Mouse (Mus musculus): ENCODE data around the gene Clps. TPM values are rescaled to one million over a fixed set of nuclear protein-coding genes. Genes with fewer than 3 reads are reported as not detected.

Clps gene
- total and polyA plus RNA-seq, 3 experiments = not detected

DNA sequence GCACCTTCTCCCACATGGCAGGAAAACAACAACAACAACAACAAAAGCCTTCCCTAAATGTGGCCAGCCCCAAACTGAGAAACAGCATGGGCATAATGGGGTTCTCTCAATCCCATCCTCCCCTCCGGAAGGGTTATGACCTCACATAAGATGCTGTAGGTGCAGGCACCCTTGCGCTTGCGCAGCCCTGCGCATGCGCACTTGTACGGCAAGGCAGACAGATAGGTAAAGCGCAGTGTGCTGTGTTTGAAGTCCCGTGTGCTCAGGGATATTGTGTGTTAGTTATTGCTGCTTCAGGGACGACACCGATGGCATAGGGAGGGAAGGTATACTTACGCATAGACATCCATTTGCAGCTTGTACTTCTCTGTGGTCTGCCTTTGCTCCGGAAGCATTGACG, 27.2 kb downstream of the Clps start (continued):
- no peak for TF ChIP-seq ZMIZ1 (IDR thresholded peaks at IDR 0.05; ENCODE audit: low read depth, low read length)
- TF ChIP-seq MXI1 (IDR thresholded peaks at IDR 0.05; ENCODE audit: low read depth, low read length) = no peak

DNA sequence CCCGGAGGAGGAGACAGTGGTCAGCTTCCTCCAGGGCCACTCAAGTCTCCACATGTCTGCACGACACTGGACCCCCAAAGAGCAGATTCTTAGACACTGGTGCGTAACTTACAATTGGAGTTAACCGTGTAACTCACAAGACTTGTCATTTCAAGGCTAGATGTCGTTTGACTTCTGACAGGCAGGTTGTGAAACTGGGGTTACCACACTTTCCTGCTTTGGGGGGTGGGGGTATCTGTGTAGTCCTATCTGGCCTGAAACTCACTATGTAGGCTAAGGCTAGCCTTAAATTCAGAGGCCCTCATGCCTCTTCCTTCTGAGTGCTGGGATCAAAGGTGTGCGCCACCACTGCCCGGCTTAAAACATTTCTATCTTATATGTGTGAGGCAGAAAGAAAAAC, 28.0 kb downstream of the Clps start:
- H3K27ac ChIP-seq (ENCODE audit: control insufficient read depth, low read depth, low read length) = no peak overlapping the region

DNA sequence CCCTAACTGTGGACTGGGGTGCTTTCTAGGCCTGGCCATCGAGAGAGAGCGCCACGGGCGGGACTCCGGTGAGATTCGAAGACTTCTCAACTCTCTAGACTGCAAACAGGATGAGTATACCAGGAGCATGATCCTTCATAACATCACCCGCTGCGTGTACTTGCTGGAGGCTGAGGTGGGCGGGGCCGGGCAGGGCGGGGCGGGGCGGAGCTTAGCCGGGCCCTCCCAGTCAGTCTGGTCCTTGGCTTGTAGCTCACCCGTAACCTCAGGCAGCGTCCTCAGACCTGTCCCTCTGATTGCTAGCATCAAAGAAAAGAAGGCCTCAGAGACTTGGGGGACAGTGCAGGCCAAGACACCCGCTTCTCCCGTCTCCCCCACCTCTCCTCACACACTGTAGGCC, 28.6 kb downstream of the Clps start:
- Histone ChIP-seq H3K79me2 (ENCODE audit: control insufficient read depth, insufficient read depth, low read length, poor library complexity) (no peaks in the 10 kb centered on the region), H3K27me3 (ENCODE audit: control insufficient read depth in 1 of 2, insufficient read depth in 2 of 2, low read length in 2 of 2) (no peaks in the 10 kb centered on the region), H3K27ac (ENCODE audit: control insufficient read depth, low read depth, low read length) (no peak overlapping the region), H3K9me3 (replicated peaks; ENCODE audit: insufficient read depth, low read length) (no peaks in the 10 kb centered on the region), H3K9ac (ENCODE audit: control insufficient read depth, low read depth, low read length, poor library complexity, severe bottlenecking) (no peak overlapping the region), H3K36me3 (ENCODE audit: control insufficient read depth in 1 of 2, insufficient read depth in 2 of 2, low read length in 2 of 2) (peaks cover 0 to 8% of the 10 kb centered on the region in 2 experiments; a peak in 2 of 4 replicates), H3K4me3 (ENCODE audit: control insufficient read depth in 1 of 2, insufficient read depth in 1 of 2, low read depth in 2 of 2, low read length in 2 of 2) (no peak overlapping the region), H3K4me1 (ENCODE audit: control insufficient read depth in 1 of 2, insufficient read depth in 2 of 2, low read length in 2 of 2) (peaks cover 2 to 9% of the 10 kb centered on the region in 2 experiments; a peak in 3 of 4 replicates)
- TF ChIP-seq ELF1 (IDR thresholded peaks at IDR 0.05; ENCODE audit: low read depth, low read length) (no peak), POLR2AphosphoS2 (IDR thresholded peaks at IDR 0.05; ENCODE audit: low read length) (no peak), MAFK (IDR thresholded peaks at IDR 0.05; ENCODE audit: borderline replicate concordance, low read depth, low read length) (no peak), MEF2A (IDR thresholded peaks at IDR 0.05; ENCODE audit: extremely low read depth, insufficient replicate concordance, low read depth, low read length, poor library complexity, severe bottlenecking) (no peak), TAL1 (IDR thresholded peaks at IDR 0.05; ENCODE audit: low read length) (no peak), MYB (IDR thresholded peaks at IDR 0.05; ENCODE audit: low read depth, low read length) (no peak)
- peak; percentile 54 for DNase-seq (ENCODE audit: low read depth, low spot score)

More for the DNA sequence above, 28.0 kb downstream of the Clps start:
- TF ChIP-seq MXI1 (IDR thresholded peaks at IDR 0.05; ENCODE audit: low read depth, low read length) (no peak), MAZ (IDR thresholded peaks at IDR 0.05; ENCODE audit: low read depth, low read length) (no peak), POLR2AphosphoS2 (IDR thresholded peaks at IDR 0.05; ENCODE audit: low read length) (no peak), TBP (IDR thresholded peaks at IDR 0.05; ENCODE audit: low read depth, low read length) (no peak), SIN3A (IDR thresholded peaks at IDR 0.05; ENCODE audit: low read length) (no peak), TAL1 (IDR thresholded peaks at IDR 0.05; ENCODE audit: low read length) (no peak)
- no peak for DNase-seq (ENCODE audit: low read depth, low spot score)
- Histone ChIP-seq H3K79me2 (ENCODE audit: control insufficient read depth, insufficient read depth, low read length, poor library complexity) (no peaks in the 10 kb centered on the region), H3K36me3 (ENCODE audit: control insufficient read depth in 1 of 2, insufficient read depth in 2 of 2, low read length in 2 of 2) (peaks cover 0 to 2% of the 10 kb centered on the region in 2 experiments; a peak in 2 of 4 replicates), H3K4me3 (ENCODE audit: control insufficient read depth in 1 of 2, insufficient read depth in 1 of 2, low read depth in 2 of 2, low read length in 2 of 2) (no peak overlapping the region), H3K27me3 (ENCODE audit: control insufficient read depth in 1 of 2, insufficient read depth in 2 of 2, low read length in 2 of 2) (no peaks in the 10 kb centered on the region), H3K4me1 (ENCODE audit: control insufficient read depth in 1 of 2, insufficient read depth in 2 of 2, low read length in 2 of 2) (peaks cover 0 to 3% of the 10 kb centered on the region in 2 experiments; a peak in 2 of 4 replicates), H3K9ac (ENCODE audit: control insufficient read depth, low read depth, low read length, poor library complexity, severe bottlenecking) (no peak overlapping the region), H3K9me3 (replicated peaks; ENCODE audit: insufficient read depth, low read length) (no peaks in the 10 kb centered on the region)

DNA sequence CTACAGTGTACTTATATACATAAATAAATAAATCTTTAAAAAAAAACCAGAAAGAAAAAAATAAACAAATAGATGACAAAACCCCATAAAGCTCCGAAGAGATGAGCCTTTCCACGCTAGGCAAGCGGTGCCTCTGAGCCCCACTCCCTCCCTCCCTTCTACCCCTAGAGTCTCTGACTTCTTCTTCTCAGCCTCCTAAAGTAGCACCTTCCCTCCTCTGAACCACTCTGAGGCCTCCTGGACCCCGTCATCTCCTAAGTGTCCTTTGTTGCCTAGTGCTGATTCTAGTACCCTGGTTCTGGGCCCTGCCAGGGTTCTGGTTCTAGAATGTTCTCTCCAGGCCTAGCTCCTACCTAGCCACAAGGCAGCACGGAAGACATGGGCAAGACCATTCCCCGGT, 30.1 kb downstream of the Clps start, which contains the start of gene Armc12:
TSS of gene Armc12 (plus strand) at position 301 of the 400 bp plus-strand sequence.
- H3K79me2 ChIP-seq (ENCODE audit: control insufficient read depth, insufficient read depth, low read length, poor library complexity) = no peaks in the 10 kb centered on the region
- H3K9ac ChIP-seq (ENCODE audit: control insufficient read depth, low read depth, low read length, poor library complexity, severe bottlenecking) = no peak within 1 kb of the TSS
- TF ChIP-seq MAZ (IDR thresholded peaks at IDR 0.05; ENCODE audit: low read depth, low read length) = no peak
- 0 out of 6 replicates have a peak, but pooled peaks of 1 of the 3 experiments have one; percentile 17 for TF ChIP-seq CTCF (IDR thresholded peaks at IDR 0.05 in 2 of 3, conservative IDR thresholded peaks at IDR 0.05 in 1 of 3; ENCODE audit: control insufficient read depth in 1 of 3, insufficient read depth in 1 of 3, low read depth in 2 of 3, low read length in 3 of 3, poor library complexity in 1 of 3, severe bottlenecking in 1 of 3)
- no peak for TF ChIP-seq E2F4 (IDR thresholded peaks at IDR 0.05; ENCODE audit: borderline replicate concordance, low read depth, low read length)
- TF ChIP-seq SIN3A (IDR thresholded peaks at IDR 0.05; ENCODE audit: low read length) = no peak

More for the DNA sequence above, 30.1 kb downstream of the Clps start, which contains the start of gene Armc12:
- Histone ChIP-seq H3K27me3 (ENCODE audit: control insufficient read depth in 1 of 2, insufficient read depth in 2 of 2, low read length in 2 of 2) (no peaks in the 10 kb centered on the region), H3K9me3 (replicated peaks; ENCODE audit: insufficient read depth, low read length) (no peaks in the 10 kb centered on the region), H3K4me1 (ENCODE audit: control insufficient read depth in 1 of 2, insufficient read depth in 2 of 2, low read length in 2 of 2) (peaks cover 2 to 11% of the 10 kb centered on the region in 2 experiments; a peak in 3 of 4 replicates), H3K4me3 (ENCODE audit: control insufficient read depth in 1 of 2, insufficient read depth in 1 of 2, low read depth in 2 of 2, low read length in 2 of 2) (no peak within 1 kb of the TSS), H3K36me3 (ENCODE audit: control insufficient read depth in 1 of 2, insufficient read depth in 2 of 2, low read length in 2 of 2) (peaks cover 0 to 10% of the 10 kb centered on the region in 2 experiments; a peak in 2 of 4 replicates), H3K27ac (ENCODE audit: control insufficient read depth, low read depth, low read length) (no peak within 1 kb of the TSS)
- DNase-seq (ENCODE audit: low read depth, low spot score) = no peak
